Mouse (Mus musculus): ENCODE results near the gene Ice2. TPM values are rescaled to one million over a fixed set of nuclear protein-coding genes. Genes with fewer than 3 reads are reported as not detected.

Gene Ice2
- polyA plus RNA-seq, 1 experiment = 2.9 TPM

DNA sequence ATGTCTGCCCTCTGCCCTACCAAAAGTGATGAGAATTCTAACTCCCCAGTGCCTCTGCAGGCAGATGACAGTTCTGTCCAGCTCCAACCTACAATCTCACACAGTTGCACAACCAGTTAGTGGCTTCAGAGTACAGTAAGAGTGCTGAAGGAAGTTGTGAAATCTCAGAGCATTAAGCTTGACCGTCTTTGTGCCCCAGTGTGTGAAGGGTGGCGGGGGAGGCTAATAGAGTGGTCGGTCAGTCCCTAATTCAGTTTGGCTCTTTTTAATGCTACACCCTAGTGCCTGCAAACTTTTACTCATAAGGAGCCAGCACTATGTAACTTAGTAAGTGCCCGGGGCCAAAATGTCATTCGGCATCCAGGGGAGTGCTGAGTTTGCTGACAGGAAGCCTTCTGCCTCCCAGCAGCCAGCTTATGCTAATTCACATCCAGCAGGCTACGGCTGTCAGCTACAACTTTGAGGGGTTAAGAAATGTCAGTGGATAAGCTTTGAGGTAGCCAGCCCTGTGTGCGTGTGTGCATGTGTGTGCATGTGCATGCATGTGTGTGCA is 42.2 kb downstream of the Ice2 start:
- no peaks in the 10 kb centered on the region for H3K27me3 ChIP-seq (ENCODE audit: control insufficient read depth, insufficient read depth, low read length)
- no peaks in the 10 kb centered on the region for H3K36me3 ChIP-seq (ENCODE audit: control insufficient read depth, insufficient read depth, low read length)
- no peak overlapping the region for H3K27ac ChIP-seq (ENCODE audit: control insufficient read depth, insufficient read depth, low read depth, low read length)
- H3K4me3 ChIP-seq (ENCODE audit: control insufficient read depth, low read depth, low read length) = no peak overlapping the region
- no peak for TF ChIP-seq CTCF (IDR thresholded peaks at IDR 0.05; ENCODE audit: control insufficient read depth, insufficient read depth, insufficient replicate concordance, low read depth, low read length)
- TF ChIP-seq POLR2A (IDR thresholded peaks at IDR 0.05; ENCODE audit: control insufficient read depth, low read depth, low read length) = no peak
- H3K4me1 ChIP-seq (ENCODE audit: control insufficient read depth, insufficient read depth, low read length) = no peaks in the 10 kb centered on the region; the same call in 1 of the 2 replicates

DNA sequence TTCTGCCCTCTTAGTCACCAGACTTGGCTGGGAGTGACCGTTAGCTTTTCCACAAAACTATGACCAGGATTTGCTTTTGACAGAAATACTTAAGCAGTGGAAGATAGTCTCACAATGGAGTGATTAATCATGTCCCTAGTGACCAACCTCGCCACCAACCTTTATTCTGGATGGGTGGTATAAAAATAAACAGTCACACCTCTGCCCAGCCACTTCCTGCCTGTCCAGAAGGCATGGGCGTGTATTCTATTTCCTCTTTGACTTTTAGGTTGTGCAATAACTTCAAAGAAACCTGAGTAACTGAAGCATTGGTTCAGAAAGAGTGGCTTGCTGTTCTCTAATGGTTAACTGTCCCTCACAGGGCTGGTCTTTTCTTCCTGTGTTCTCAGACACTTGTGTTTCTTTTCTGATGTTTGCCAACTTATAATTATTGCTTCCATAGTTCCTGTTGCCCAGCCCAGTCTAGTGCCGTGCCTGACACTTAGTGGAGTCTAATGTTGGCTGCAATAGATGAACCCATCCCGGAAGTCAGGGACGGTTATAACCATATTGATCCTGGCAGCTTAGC is 44.8 kb downstream of the Ice2 start:
- no peaks in the 10 kb centered on the region for H3K36me3 ChIP-seq (ENCODE audit: control insufficient read depth, insufficient read depth, low read length)
- no peaks in the 10 kb centered on the region for H3K4me1 ChIP-seq (ENCODE audit: control insufficient read depth, insufficient read depth, low read length)
- no peak overlapping the region for H3K4me3 ChIP-seq (ENCODE audit: control insufficient read depth, low read depth, low read length)
- no peaks in the 10 kb centered on the region for H3K27me3 ChIP-seq (ENCODE audit: control insufficient read depth, insufficient read depth, low read length)
- no peak overlapping the region for H3K27ac ChIP-seq (ENCODE audit: control insufficient read depth, insufficient read depth, low read depth, low read length)
- TF ChIP-seq CTCF (IDR thresholded peaks at IDR 0.05; ENCODE audit: control insufficient read depth, insufficient read depth, insufficient replicate concordance, low read depth, low read length) (no peak), POLR2A (IDR thresholded peaks at IDR 0.05; ENCODE audit: control insufficient read depth, low read depth, low read length) (no peak)

DNA sequence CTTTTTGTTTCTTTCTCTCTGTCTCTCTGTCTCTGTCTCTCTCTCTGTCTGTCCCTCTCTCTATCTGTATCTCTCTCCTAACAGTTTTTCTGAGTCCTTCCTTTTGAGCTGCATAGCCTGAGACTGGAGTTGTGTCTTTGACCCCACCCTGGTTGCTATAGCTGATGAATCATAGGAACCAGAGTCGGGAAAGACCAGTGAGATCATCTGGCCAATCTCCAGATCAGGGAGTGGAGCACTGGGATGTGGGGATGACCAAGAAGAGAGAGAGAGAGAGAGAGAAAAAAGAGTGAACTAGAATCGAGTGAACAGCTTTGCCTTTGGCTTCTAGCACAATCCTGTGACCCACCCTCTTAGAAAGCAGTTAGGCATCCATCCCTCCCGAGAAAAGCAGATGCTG is 45.5 kb downstream of the Ice2 start:
- peak overlapping the region; percentile 24; the same call in 1 of the 2 replicates for H3K4me3 ChIP-seq (ENCODE audit: control insufficient read depth, low read depth, low read length)
- H3K36me3 ChIP-seq (ENCODE audit: control insufficient read depth, insufficient read depth, low read length) = no peaks in the 10 kb centered on the region
- H3K27me3 ChIP-seq (ENCODE audit: control insufficient read depth, insufficient read depth, low read length) = no peaks in the 10 kb centered on the region
- TF ChIP-seq CTCF (IDR thresholded peaks at IDR 0.05; ENCODE audit: control insufficient read depth, insufficient read depth, insufficient replicate concordance, low read depth, low read length) (no peak), POLR2A (IDR thresholded peaks at IDR 0.05; ENCODE audit: control insufficient read depth, low read depth, low read length) (no peak)
- no peak overlapping the region for H3K27ac ChIP-seq (ENCODE audit: control insufficient read depth, insufficient read depth, low read depth, low read length)
- H3K4me1 ChIP-seq (ENCODE audit: control insufficient read depth, insufficient read depth, low read length) = no peaks in the 10 kb centered on the region

DNA sequence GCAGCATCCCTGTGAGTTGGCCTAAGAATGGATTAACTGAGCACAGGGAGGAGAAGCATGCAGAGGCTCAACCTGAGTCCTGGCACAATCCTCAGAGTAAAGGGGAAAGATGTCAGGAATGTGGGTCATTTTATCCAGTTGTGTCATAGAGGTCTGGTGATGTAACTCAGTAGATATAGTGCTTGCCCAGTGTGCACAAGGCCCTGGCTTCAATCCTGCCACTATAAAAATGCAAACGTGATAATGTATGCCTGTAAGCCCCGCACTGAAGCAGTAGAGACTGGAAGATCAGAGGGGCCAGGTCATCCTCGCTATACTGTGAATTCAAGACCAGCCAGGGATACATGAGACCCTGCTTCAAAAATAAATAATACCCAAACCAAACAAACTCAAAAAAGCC is 51.1 kb downstream of the Ice2 start:
- Histone ChIP-seq H3K36me3 (ENCODE audit: control insufficient read depth, insufficient read depth, low read length) (no peaks in the 10 kb centered on the region), H3K4me3 (ENCODE audit: control insufficient read depth, low read depth, low read length) (no peak overlapping the region), H3K4me1 (ENCODE audit: control insufficient read depth, insufficient read depth, low read length) (peaks cover 5% of the 10 kb centered on the region), H3K27ac (ENCODE audit: control insufficient read depth, insufficient read depth, low read depth, low read length) (no peak overlapping the region), H3K27me3 (ENCODE audit: control insufficient read depth, insufficient read depth, low read length) (no peaks in the 10 kb centered on the region)
- no peak for TF ChIP-seq POLR2A (IDR thresholded peaks at IDR 0.05; ENCODE audit: control insufficient read depth, low read depth, low read length)
- TF ChIP-seq CTCF (IDR thresholded peaks at IDR 0.05; ENCODE audit: control insufficient read depth, insufficient read depth, insufficient replicate concordance, low read depth, low read length) = no peak

DNA sequence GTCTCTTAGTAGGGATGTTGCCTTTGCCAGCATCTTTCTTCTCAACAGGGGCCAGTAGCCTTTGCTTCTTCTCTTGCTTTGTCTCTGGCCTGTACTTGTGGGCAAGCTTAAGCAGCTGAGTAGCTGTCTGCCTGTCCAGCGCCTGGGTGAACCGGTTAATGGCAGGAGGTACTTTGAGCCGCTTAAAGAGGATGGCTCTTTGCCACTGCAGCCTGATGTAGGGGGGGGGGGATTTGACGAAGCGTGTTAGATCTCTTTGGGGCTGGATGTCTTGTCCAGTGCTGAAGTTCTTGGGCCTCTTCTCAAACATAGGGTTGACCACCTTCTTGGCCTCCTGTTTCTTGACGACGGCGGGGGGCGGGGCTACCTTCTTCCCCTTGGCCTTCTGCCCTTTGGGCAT is 52.9 kb downstream of the Ice2 start:
- Histone ChIP-seq H3K4me3 (ENCODE audit: control insufficient read depth, low read depth, low read length) (no peak overlapping the region), H3K27me3 (ENCODE audit: control insufficient read depth, insufficient read depth, low read length) (no peaks in the 10 kb centered on the region)
- TF ChIP-seq POLR2A (IDR thresholded peaks at IDR 0.05; ENCODE audit: control insufficient read depth, low read depth, low read length) (no peak), CTCF (IDR thresholded peaks at IDR 0.05; ENCODE audit: control insufficient read depth, insufficient read depth, insufficient replicate concordance, low read depth, low read length) (no peak)

DNA sequence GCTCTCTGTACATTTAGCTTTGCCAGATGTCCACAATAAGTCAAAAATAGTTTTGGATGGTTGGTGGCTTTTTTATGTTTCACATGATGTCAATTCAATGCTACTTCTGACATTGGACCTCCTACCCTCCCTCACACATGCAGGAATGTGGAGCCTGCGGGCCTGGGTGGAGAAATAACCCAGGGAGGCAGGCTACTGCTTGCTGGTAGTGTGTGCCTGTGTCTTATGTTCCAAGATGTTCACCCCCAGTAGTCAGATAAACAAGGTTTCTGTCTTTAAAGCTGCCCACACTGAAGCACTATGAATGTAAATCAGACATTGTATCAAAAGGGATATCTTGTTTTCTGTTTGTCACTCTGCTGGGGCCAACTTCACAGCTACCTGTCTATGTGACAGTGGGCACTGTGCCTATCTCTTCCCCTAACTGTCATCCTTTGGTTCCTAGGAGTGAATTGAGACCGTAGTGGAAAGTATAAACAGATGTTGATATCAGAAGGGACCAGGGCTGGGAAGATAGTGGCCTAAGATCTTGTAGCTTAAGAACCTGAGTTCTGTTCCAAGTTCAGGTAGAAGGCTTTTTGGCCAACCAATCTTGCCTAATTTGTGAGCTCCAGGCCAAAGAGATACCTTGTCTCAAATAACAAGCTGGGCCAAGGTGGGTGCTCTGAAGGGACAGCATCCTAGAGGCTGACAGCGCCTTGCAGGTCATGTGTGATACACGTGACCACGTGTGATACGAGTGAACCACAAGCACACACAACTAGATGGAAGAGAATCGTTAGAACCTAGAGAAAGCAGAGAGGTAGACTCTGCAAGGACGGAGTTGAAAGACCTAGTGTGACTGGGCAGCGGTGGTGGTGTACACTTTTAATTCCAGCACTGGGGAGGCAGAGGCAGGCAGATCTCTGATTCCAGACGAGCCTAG is 54.4 kb downstream of the Ice2 start:
- H3K27ac ChIP-seq (ENCODE audit: control insufficient read depth, insufficient read depth, low read depth, low read length) = no peak overlapping the region
- peaks cover 12% of the 10 kb centered on the region for H3K4me1 ChIP-seq (ENCODE audit: control insufficient read depth, insufficient read depth, low read length)
- H3K27me3 ChIP-seq (ENCODE audit: control insufficient read depth, insufficient read depth, low read length) = no peaks in the 10 kb centered on the region

More for the DNA sequence above, 52.9 kb downstream of the Ice2 start:
- Histone ChIP-seq H3K27ac (ENCODE audit: control insufficient read depth, insufficient read depth, low read depth, low read length) (no peak overlapping the region), H3K4me1 (ENCODE audit: control insufficient read depth, insufficient read depth, low read length) (peaks cover 8% of the 10 kb centered on the region), H3K36me3 (ENCODE audit: control insufficient read depth, insufficient read depth, low read length) (no peaks in the 10 kb centered on the region)

More for the DNA sequence above, 54.4 kb downstream of the Ice2 start:
- TF ChIP-seq CTCF (IDR thresholded peaks at IDR 0.05; ENCODE audit: control insufficient read depth, insufficient read depth, insufficient replicate concordance, low read depth, low read length) (no peak), POLR2A (IDR thresholded peaks at IDR 0.05; ENCODE audit: control insufficient read depth, low read depth, low read length) (no peak)
- Histone ChIP-seq H3K36me3 (ENCODE audit: control insufficient read depth, insufficient read depth, low read length) (no peaks in the 10 kb centered on the region), H3K4me3 (ENCODE audit: control insufficient read depth, low read depth, low read length) (no peak overlapping the region)
